In genomic region chr1:48533326-48533725, GRCm38 (mm10) we compare ENCODE assay signal across 13 mouse cellular contexts.
"Had no signal": no experiment of that assay in that cellular context is flagged by ENCODE, and none has a peak within 500 bp of the region (broad histone marks: within the 10 kb centered on the region; RNA-seq: fewer than 3 reads in every experiment).

No protein-coding gene starts in this region.

- H3K4me1 ChIP-seq: limb, embryonic 12.5 days; liver, embryonic 13.5 days; lung, embryonic 15.5 days; neural tube, embryonic 12.5 days had no signal

- H3K27ac ChIP-seq: limb, embryonic 12.5 days; liver, embryonic 13.5 days; lung, embryonic 15.5 days; neural tube, embryonic 12.5 days had no signal

- DNase-seq: kidney, postnatal 25 days; liver; liver, embryonic 13.5 days; liver, postnatal 0 days; midbrain, embryonic 14.5 days; retina, postnatal 1 day; right cerebral cortex, postnatal 4 days; spleen, adult 18-20 months; thymus, adult 18-20 months; thymus, postnatal 14 days had no signal

- ATAC-seq: liver, postnatal 0 days had no signal

- H3K4me3 ChIP-seq: limb, embryonic 12.5 days; liver, embryonic 13.5 days; lung, embryonic 15.5 days; neural tube, embryonic 12.5 days had no signal

- H3K27me3 ChIP-seq: limb, embryonic 12.5 days; liver, embryonic 13.5 days; lung, embryonic 15.5 days; neural tube, embryonic 12.5 days had no signal
